Mouse (Mus musculus): ENCODE results near the gene Nrip2.

The Nrip2 gene

GRCm38 (mm10) chr6:128397574-128398261 is 1.4 kb upstream of the Nrip2 start:
- DNase-seq (ENCODE audit: low spot score) = no peak

GRCm38 (mm10) chr6:128399421-128400185 is 507 bp downstream of the Nrip2 start:
- DNase-seq (ENCODE audit: low spot score) = peak; percentile 40

DNA sequence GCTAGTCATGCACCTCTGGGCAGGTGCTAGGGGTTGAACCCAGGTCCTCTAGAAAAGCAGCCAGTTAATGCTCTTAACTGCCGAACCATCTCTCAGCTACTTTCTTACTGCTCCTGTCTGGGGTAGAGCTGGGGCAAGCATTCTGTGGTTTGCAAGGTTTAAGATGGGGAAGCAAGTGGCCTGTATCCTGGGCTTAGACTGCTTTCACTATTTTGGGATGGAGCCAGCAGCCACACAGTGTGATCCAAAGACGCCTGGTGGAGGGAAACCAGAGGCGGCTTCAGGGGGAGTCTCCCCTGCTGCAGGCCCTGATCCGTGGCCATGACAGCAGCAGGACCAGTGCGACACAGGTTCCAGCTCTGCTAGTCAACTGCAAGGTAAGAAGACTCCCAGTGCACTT is 5.6 kb downstream of the Nrip2 start:
- DNase-seq (ENCODE audit: low spot score) = no peak

GRCm38 (mm10) chr6:128408544-128409125 is 9.5 kb downstream of the Nrip2 start:
- no peak for DNase-seq (ENCODE audit: low spot score)

- DNase-seq (ENCODE audit: low spot score) = no peak
These were observed 11.2 kb downstream of the Nrip2 start for GRCm38 (mm10) chr6:128410305-128410704.

DNA sequence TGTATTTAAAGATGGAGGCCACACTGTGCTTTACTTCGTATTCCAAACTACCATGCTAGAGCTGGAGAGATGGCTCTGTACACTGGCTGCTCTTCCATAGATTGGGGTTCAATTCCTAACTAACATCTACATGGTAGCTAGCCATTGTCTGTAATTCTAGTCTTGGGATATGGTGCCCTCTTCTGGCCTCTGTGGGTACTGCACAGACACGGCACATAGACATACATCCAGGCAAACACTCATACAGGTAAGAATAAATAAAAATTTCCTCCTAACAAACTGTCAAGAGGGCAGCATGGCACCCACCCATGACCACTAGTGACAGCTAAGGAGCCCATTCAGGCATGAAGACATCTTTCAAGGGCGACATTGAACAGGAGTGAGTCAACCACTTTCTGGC is 12.0 kb downstream of the Nrip2 start:
- DNase-seq (ENCODE audit: low spot score) = peak; percentile 79

DNA sequence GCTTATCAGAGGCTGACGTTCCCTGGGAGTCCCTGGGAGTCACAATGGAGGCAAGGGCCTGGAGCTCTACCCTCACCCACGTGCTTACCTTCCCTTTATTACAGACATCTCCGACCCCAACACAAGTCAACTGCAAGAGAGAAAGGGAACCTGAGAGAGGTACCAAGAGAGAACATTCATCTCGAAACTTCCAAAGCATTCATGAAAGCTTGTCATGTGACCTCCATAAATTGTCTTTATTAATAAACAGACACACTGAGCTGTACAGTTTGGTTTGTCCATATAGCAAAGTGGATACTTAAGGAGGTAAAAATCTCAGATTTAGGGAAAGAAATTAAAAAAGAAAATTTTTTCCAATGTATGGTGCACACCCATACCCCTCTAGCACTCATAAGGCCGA is 17.1 kb downstream of the Nrip2 start:
- no peak for DNase-seq (ENCODE audit: low spot score)

GRCm38 (mm10) chr6:128418076-128418475 is 19.0 kb downstream of the Nrip2 start:
- DNase-seq (ENCODE audit: low spot score) = no peak

- DNase-seq (ENCODE audit: low spot score) = no peak
These were observed 21.9 kb downstream of the Nrip2 start for GRCm38 (mm10) chr6:128421036-128421435.

GRCm38 (mm10) chr6:128421480-128421879 is 22.4 kb downstream of the Nrip2 start:
- DNase-seq (ENCODE audit: low spot score) = no peak

DNA sequence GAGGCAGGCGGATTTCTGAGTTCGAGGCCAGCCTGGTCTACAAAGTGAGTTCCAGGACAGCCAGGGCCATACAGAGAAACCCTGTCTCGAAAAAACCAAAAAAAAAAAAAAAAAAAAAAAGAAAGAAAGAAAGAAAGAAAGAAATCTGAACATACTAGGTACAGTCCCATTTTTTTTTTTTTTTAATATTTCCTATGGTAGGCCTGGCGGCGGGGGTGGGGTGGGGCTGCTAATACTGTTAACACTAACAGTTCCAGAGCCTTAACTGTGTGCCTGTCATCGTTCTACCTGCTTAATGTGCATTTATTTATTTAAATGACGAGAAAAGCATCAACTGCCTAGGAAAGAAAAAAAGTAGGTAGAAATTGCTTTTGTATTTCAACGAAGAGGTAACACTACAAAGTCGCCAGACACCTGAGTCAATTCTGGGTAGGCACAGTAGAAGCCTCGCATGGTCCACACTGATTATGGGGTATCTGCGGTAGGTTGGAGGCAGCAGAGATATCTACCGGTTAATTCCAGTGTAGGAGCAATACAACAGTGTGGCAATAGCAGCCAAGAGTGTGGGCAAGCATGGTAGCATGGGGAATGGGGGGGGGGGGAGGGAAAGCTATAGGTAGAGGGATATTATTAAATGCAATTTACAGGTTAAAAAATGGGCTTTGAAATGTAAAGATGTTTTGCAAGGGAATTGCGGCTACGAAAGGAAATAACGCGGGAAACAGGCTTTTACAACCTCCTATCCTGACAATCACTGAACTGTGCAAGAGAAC is 24.6 kb downstream of the Nrip2 start:
- no peak for DNase-seq (ENCODE audit: low spot score)

DNA sequence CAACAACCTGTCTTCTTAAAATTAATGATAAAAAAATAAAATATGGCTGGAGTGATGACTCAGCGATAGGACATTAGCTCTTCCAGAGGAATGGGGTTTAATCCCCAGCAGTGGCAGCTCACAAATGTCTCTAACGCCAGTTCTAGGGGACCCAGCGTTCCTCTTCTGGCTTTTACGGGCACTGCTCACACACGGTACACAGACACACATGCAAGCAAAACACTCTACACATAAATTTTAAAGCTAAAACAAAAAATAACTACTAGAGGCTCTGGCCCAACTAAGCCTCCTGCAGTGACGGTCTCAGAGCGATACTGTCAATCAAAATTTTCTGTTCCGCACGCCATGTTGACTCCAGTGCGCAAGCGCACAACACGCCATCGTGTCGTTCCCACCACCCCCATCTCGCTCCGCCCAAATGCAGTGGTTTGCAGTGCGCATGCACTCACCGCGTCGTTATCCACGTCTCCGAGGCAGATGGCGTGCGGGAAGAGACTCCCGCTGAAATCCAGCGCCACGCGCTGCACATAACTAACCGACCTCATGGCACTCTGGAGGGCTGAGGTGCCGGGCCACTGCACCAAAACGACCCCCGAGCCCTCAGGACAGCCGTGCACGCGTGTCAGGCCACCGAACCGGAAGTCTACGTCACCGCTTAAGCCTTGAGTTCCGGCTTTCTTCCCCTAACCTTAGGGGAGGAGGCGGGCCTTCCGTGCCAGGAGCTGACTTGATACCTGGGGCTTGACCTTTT is 25.3 kb downstream of the Nrip2 start, which contains the start of gene Itfg2:
Gene Itfg2 (minus strand): TSS at position 663 of the 751 bp plus-strand sequence.
- peak; percentile 96 for DNase-seq (ENCODE audit: low spot score)

DNA sequence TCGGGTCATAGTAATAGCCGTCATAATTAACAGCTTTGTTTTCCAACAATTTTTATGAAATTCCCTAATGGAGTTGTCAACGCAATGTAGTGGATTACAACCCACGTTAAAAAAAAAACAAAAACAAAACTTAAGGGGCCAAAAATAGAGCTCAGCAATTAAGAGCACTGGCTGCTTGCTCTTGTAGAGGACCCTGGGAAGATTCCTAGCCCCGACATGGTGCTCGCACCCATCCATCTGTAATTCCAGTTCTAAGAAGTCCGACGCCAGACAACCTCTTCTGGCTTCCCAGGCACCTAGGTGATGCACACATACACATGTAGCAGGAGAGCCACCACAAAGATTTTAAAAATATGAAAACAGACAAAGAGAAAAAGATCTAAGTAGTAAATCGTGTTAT is 25.9 kb downstream of the Nrip2 start:
- DNase-seq (ENCODE audit: low spot score) = no peak

- DNase-seq (ENCODE audit: low spot score) = no peak
These were observed 28.5 kb downstream of the Nrip2 start for GRCm38 (mm10) chr6:128427571-128427970.

DNA sequence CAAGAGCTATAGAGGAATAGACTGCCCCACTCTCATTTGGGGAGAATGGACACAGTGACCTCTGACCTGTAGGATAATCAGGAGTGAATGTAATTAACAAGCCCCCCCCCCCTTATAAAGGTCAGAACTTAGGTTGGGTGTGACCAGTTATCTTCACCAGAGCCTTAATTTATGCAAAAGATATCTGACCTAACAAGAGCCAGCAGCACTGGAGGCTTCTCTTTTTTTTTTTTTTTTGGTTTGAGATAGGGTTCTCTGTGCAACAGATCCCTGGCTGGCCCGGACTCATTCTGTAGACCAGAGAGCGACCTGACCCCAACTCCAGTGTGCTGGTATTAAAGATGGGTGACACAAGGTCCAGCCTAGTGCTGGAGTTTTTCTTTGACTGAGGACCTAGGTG is 30.2 kb downstream of the Nrip2 start:
- no peak for DNase-seq (ENCODE audit: low spot score)

DNA sequence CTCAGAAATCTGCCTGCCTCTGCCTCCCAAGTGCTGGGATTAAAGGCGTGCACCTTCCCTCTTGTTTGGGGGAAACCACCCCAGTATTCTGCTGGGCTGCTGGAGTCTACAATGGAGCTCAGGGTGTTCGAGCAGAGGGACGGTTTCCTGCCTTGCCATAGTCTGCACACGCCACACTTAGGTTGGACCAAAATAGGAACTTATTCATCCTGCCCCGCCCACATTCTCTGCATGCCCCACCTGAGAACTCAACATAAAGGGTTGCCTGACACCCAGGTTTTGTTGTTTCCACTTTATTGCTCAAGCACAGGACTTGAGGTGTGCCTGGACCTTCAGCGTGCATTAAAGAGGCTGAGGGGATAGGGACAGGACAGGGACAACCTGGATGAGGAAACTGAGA is 30.7 kb downstream of the Nrip2 start:
- DNase-seq (ENCODE audit: low spot score) = no peak

DNA sequence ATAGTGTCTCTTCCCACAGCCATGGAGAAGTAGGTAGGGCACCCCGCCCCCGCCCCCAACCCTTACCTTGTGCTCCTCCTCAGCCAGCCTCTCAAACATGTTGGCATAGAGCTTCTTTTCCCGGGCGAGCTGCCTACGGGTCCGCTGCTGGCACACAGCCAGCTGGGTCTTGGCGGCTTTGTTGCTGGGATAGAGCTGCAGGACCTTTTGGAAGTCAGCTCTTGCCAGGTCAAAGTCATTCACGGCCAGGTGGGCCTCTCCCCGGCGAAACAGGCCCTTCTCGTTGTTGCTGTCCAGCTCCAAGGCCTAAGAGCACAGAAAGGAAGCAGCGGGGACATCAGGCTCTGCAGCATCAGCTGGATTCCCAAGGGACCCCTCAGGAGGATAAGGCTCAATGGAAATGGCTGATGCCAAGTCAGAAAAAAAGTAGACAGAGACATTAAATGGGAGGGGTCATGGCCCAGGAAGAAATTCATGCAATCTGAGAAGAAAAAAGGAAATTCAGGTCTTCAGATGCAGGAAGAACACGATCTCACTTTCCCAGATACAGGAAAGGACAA is 33.3 kb downstream of the Nrip2 start:
- DNase-seq (ENCODE audit: low spot score) = no peak

DNA sequence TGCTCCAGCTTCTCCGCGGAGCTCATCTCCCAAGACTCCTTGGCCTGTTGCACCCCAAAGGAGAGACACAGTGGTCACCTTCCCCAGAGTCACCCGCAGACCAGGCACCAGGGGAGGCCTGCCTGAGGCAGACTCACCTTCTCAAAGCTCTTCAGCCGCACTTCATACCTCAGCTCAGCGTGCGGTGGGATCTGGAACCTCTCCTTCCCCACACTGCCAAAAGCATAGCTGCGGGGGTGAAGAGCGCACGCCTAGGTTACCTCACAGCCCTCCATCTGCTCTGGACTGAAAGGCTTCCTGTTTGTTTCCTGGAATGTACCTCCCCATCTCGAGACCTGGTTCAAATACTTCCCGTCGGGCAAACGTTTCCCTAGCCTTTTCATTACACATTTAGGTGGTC is 34.5 kb downstream of the Nrip2 start:
- DNase-seq (ENCODE audit: low spot score) = no peak

DNA sequence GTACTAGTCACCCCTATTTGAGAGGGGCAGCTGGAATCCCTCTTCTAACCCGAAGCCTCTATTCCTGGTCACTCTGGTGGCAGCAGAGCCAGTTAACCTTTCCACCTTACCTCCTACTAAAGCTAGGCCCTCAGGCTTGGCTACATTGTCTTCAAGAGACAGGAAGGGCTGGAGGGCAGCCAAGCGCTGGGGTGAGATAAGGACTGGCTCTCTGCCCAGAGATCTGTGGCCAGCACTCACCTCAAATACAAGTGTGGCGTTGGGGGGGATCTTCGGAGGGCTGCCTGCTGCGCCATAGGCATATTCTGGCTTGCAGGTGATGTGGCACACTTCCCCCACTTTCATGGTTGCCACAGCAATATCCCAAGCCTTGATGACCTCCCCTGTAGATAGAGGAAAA is 36.4 kb downstream of the Nrip2 start:
- peak; percentile 83 for DNase-seq (ENCODE audit: low spot score)

GRCm38 (mm10) chr6:128436356-128437005 is 37.4 kb downstream of the Nrip2 start:
- no peak for DNase-seq (ENCODE audit: low spot score)

DNA sequence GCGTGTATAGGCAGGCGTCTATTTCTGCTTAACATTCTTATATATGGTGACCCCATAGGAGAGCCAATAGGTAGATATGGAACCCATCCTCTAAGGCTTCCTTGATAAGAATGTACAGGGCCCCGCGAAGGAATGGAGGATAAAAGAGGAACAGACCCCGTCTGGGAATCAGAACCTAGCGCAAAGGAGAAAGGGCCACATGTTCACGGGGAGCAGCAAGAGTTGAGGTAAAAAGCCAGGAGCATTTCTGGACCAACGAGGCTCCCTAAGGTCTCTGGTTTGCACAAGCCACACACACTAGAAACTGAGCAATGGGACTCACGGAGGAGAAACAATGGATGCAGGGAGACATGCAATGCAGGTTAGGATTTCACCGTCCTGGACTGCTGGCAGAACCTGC is 38.2 kb downstream of the Nrip2 start:
- DNase-seq (ENCODE audit: low spot score) = no peak

All from urinary bladder, postnatal 14 days (tissue).